Mouse (Mus musculus) embryonic fibroblast, embryonic 13.5 days (primary cell): ENCODE measurements around the gene Scp2.

Experiments used
- CTCF ChIP-seq: IDR thresholded peaks from 2 replicates; pipeline ENCODE4 v1.5.1; 2011; ENCODE audit warnings: mild to moderate bottlenecking, control low read depth, low read length, moderate library complexity, borderline replicate concordance; ENCODE audit not compliant: insufficient read depth
- POLR2A ChIP-seq: IDR thresholded peaks from 2 replicates; pipeline ENCODE4 v1.6.1; 2011; ENCODE audit warnings: low read depth, mild to moderate bottlenecking, control low read depth, low read length, moderate library complexity

DNA sequence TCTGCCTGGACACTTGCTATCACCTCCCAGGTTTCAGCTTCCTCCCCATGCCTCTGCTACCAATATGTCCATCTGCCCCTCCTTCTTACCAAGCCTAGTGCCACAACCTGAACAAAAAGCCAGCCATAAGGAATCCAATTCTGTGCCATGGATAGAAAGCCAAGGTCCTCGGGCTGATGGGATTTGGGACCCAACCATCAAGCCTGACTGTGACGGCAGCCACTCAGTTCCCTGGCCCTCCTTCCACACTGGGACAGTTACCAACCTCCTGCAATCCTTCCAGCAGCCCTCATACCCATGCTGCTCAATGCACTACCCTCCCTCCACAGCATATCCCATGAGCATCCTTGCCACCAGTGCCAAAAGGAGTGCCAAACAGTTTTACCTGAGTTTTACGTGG lies 128.5 kb downstream of the Scp2 start:
- no peak for TF ChIP-seq CTCF
- TF ChIP-seq POLR2A = no peak
